Mouse (Mus musculus): ENCODE data around the gene Bckdha. TPM values are rescaled to one million over a fixed set of nuclear protein-coding genes. Genes with fewer than 3 reads are reported as not detected.

Bckdha gene
- polyA plus RNA-seq, 1 experiment from 2014 or later, result 43.2 TPM

DNA sequence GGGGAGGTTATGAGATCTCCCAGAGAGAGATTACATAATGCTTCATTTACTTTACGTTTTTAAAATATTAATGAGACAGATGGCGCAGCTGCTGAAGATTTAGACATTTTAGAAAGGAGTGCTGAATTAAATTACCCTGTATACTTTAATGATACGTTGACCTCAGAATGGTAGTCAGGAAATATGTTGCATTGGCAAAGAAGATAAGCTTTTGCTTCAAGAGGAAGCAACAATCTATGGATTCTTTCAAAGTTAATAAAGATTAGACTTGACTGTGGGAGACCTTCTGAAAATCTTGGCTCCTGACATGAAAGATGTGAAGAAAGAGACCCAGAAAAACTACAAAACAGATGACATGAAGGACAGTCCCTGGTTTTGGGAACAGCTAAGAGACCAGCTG lies 64.9 kb downstream of the Bckdha start:
- no peak for DNase-seq (ENCODE audit: low spot score)
- no peak for ATAC-seq (ENCODE audit: insufficient read depth, low FRiP score, low TSS enrichment)
- no peaks in the 10 kb centered on the region for H3K4me1 ChIP-seq (ENCODE audit: control insufficient read depth, insufficient read depth, low read length)
- no peak overlapping the region for H3K4me3 ChIP-seq (ENCODE audit: low read depth, low read length)
- H3K27ac ChIP-seq (ENCODE audit: low read depth, low read length), result no peak overlapping the region
- no peak overlapping the region for H3K4me2 ChIP-seq (ENCODE audit: low read depth)
- H3K27me3 ChIP-seq (ENCODE audit: control insufficient read depth, insufficient read depth, low read length), result no peaks in the 10 kb centered on the region
- H3K9ac ChIP-seq (ENCODE audit: low read length), result no peak overlapping the region
- H3K9me3 ChIP-seq (ENCODE audit: control insufficient read depth, low read length), result no peaks in the 10 kb centered on the region
- 88% methylated on average over 3 of the region's 3 CpGs for WGBS
- no peaks in the 10 kb centered on the region for H3K36me3 ChIP-seq (ENCODE audit: control insufficient read depth, insufficient read depth, low read length)

DNA sequence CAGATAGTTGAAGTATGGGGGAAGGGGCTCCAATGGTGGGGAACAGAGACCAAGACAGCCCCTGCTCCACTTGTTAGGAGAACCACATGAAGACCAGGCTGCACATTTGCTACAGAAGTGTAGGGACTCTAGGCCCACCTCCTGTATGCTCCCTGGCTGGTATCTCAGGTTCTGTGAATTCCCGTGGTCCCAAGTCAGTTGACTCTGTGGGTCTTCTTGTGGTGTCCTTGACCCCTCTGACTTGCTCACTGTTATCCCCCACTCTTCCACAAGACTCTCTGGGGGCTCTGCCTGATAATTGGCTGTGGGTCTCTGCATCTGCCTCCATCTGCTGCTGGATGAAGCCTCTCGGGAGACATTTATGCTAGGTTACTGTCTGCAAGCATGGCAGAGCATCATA lies 67.6 kb downstream of the Bckdha start:
- no peaks in the 10 kb centered on the region for H3K27me3 ChIP-seq (ENCODE audit: control insufficient read depth, insufficient read depth, low read length)
- H3K4me2 ChIP-seq (ENCODE audit: low read depth), result no peak overlapping the region
- 82% methylated on average over 2 of the region's 2 CpGs for WGBS
- H3K27ac ChIP-seq (ENCODE audit: low read depth, low read length), result no peak overlapping the region
- H3K9ac ChIP-seq (ENCODE audit: low read length), result no peak overlapping the region
- no peaks in the 10 kb centered on the region for H3K36me3 ChIP-seq (ENCODE audit: control insufficient read depth, insufficient read depth, low read length)
- H3K4me1 ChIP-seq (ENCODE audit: control insufficient read depth, insufficient read depth, low read length), result no peaks in the 10 kb centered on the region
- ATAC-seq (ENCODE audit: insufficient read depth, low FRiP score, low TSS enrichment) (no peak), DNase-seq (ENCODE audit: low spot score) (no peak)
- H3K4me3 ChIP-seq (ENCODE audit: low read depth, low read length), result no peak overlapping the region
- no peaks in the 10 kb centered on the region for H3K9me3 ChIP-seq (ENCODE audit: control insufficient read depth, low read length)

DNA sequence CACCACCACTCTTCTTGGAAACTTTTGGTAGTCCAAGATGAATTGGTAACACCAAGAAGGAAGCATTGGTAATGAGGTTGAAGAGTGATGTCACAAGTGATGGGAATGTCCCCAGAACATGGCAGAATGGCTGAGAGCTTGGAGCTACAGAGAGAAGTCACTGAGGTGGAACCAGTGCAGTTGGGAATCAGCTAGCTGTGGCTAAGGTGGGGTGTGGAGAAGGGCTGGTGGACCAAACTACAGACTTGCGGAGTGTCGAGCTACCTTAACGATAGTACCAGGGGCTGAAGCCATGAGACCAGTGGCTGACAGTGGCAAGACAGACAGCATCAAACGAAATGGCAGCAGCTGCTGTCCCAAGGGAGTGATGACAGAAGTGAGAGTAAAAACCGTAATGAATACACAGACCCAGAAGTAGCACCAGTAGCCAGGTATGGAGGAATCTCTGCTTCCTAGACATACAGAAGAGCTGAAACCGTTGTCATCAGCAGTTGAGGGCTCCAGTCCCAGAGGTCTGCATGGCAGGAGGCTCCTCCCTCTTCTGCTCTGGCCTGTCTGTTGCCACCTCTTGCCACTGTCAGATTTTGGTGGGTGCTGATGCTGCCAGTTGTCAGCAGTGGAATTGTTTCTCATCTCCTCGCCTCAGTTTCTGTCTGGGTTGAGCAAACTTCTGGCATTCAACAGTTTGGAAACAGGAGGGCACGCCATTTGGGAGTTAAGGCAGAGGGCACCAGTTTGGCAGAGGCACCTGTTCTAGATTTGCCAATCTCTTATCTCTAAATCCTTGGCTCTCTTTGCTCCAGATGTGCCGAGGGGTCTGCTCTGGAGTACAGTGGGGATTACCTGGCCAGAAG lies 73.2 kb downstream of the Bckdha start:
- Histone ChIP-seq H3K4me2 (ENCODE audit: low read depth) (no peak overlapping the region), H3K36me3 (ENCODE audit: control insufficient read depth, insufficient read depth, low read length) (no peaks in the 10 kb centered on the region), H3K27me3 (ENCODE audit: control insufficient read depth, insufficient read depth, low read length) (no peaks in the 10 kb centered on the region), H3K27ac (ENCODE audit: low read depth, low read length) (no peak overlapping the region), H3K4me3 (ENCODE audit: low read depth, low read length) (no peak overlapping the region), H3K9ac (ENCODE audit: low read length) (no peak overlapping the region), H3K4me1 (ENCODE audit: control insufficient read depth, insufficient read depth, low read length) (no peaks in the 10 kb centered on the region), H3K9me3 (ENCODE audit: control insufficient read depth, low read length) (no peaks in the 10 kb centered on the region)
- 83% methylated on average over 9 of the region's 9 CpGs for WGBS
- no peak for ATAC-seq (ENCODE audit: insufficient read depth, low FRiP score, low TSS enrichment)
- no peak for DNase-seq (ENCODE audit: low spot score)

DNA sequence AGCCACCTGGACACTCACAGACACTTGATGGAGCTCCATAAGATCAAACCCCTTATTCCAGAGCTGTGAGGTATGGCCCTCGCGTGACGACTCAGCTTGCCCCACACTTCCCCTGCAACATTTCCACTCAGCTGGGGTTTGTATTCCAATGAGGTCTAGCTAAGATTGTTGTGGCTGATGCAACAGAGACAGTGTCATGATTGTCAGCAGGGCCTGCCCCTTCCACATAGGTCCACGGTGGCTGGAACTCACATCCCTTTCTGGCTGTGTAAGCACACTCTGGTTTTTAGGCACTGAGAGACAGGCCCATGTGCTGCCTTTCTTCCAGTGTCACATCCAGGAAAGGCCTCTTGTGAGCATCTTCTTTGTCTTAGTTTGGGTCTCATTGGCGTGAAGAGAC lies 74.1 kb downstream of the Bckdha start:
- no peak overlapping the region for H3K9ac ChIP-seq (ENCODE audit: low read length)
- ATAC-seq (ENCODE audit: insufficient read depth, low FRiP score, low TSS enrichment) (no peak), DNase-seq (ENCODE audit: low spot score) (no peak)
- no peak overlapping the region for H3K4me3 ChIP-seq (ENCODE audit: low read depth, low read length)
- WGBS, result 85% methylated on average over 5 of the region's 5 CpGs
- H3K36me3 ChIP-seq (ENCODE audit: control insufficient read depth, insufficient read depth, low read length), result no peaks in the 10 kb centered on the region
- H3K4me1 ChIP-seq (ENCODE audit: control insufficient read depth, insufficient read depth, low read length), result no peaks in the 10 kb centered on the region
- H3K4me2 ChIP-seq (ENCODE audit: low read depth), result no peak overlapping the region
- no peaks in the 10 kb centered on the region for H3K9me3 ChIP-seq (ENCODE audit: control insufficient read depth, low read length)
- no peak overlapping the region for H3K27ac ChIP-seq (ENCODE audit: low read depth, low read length)
- H3K27me3 ChIP-seq (ENCODE audit: control insufficient read depth, insufficient read depth, low read length), result no peaks in the 10 kb centered on the region

DNA sequence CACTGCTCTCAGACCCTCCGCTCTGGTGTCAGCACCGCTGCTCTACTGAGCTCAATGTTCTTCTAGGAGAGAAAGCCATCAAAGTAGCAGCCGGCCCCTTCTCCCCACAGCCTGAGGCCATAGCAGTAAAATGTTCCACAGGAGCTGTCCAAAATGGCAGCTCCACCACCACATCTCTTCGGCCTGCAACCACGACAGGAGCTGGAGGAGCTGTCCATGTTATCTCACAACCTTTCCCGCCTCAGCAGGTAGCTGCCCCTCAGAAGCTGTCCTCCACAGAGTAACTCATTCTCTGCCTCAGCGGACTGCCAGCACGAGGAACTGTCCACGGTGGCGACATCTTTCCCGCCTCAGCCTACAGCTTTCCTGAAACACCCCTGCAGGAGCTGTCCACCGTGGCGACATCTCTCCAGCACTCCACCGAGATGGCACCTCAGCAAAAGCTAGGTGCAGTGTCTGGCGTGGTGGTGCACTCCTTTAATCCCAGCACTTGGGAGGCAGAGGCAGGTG lies 76.4 kb downstream of the Bckdha start:
- no peak overlapping the region for H3K4me2 ChIP-seq (ENCODE audit: low read depth)
- no peaks in the 10 kb centered on the region for H3K9me3 ChIP-seq (ENCODE audit: control insufficient read depth, low read length)
- H3K27ac ChIP-seq (ENCODE audit: low read depth, low read length), result no peak overlapping the region
- no peak overlapping the region for H3K4me3 ChIP-seq (ENCODE audit: low read depth, low read length)
- no peaks in the 10 kb centered on the region for H3K36me3 ChIP-seq (ENCODE audit: control insufficient read depth, insufficient read depth, low read length)
- ATAC-seq (ENCODE audit: insufficient read depth, low FRiP score, low TSS enrichment), result no peak
- WGBS, result 89% methylated on average over 15 of the region's 15 CpGs
- H3K9ac ChIP-seq (ENCODE audit: low read length), result no peak overlapping the region
- DNase-seq (ENCODE audit: low spot score), result no peak
- no peaks in the 10 kb centered on the region for H3K4me1 ChIP-seq (ENCODE audit: control insufficient read depth, insufficient read depth, low read length)
- no peaks in the 10 kb centered on the region for H3K27me3 ChIP-seq (ENCODE audit: control insufficient read depth, insufficient read depth, low read length)

Other genes with a start within 250 kb of the Bckdha start
- gene Cxcl17, start 246.1 kb downstream of the Bckdha start, polyA plus RNA-seq (2014; fragmentation: Nextera tagmentation; extraction: Ambion mirVana), result 0.34 TPM in 1 of 2 replicates, not detected in the other
- 1.0 and 1.2 TPM in 2 replicates for gene Ceacam1, start 181.4 kb downstream of the Bckdha start, polyA plus RNA-seq (2014; fragmentation: Nextera tagmentation; extraction: Ambion mirVana)
- not detected in 2 replicates for gene Ceacam2, start 119.1 kb downstream of the Bckdha start, polyA plus RNA-seq (2014; fragmentation: Nextera tagmentation; extraction: Ambion mirVana)
- not detected in 2 replicates for gene Erich4, start 43.1 kb downstream of the Bckdha start, polyA plus RNA-seq (2014; fragmentation: Nextera tagmentation; extraction: Ambion mirVana)
- gene Dmac2, start 39.6 kb downstream of the Bckdha start, polyA plus RNA-seq (2014; fragmentation: Nextera tagmentation; extraction: Ambion mirVana), result 22.4 and 23.2 TPM in 2 replicates
- gene B3gnt8, start 32.3 kb downstream of the Bckdha start, polyA plus RNA-seq (2014; fragmentation: Nextera tagmentation; extraction: Ambion mirVana), result 0.88 and 1.7 TPM in 2 replicates
- 49.8 and 54.4 TPM in 2 replicates for gene Exosc5, start 183 bp upstream of the Bckdha start, polyA plus RNA-seq (2014; fragmentation: Nextera tagmentation; extraction: Ambion mirVana)
- 1.6 and 1.7 TPM in 2 replicates for gene Tmem91, start 16.2 kb upstream of the Bckdha start, polyA plus RNA-seq (2014; fragmentation: Nextera tagmentation; extraction: Ambion mirVana)
- gene B9d2, start 21.8 kb upstream of the Bckdha start, polyA plus RNA-seq (2014; fragmentation: Nextera tagmentation; extraction: Ambion mirVana), result 33.4 and 37.2 TPM in 2 replicates
- 1.2 and 1.6 TPM in 2 replicates for gene Tgfb1, start 28.0 kb upstream of the Bckdha start, polyA plus RNA-seq (2014; fragmentation: Nextera tagmentation; extraction: Ambion mirVana)
- gene Ccdc97, start 60.1 kb upstream of the Bckdha start, polyA plus RNA-seq (2014; fragmentation: Nextera tagmentation; extraction: Ambion mirVana), result 35.7 and 39.5 TPM in 2 replicates
- gene Hnrnpul1, start 95.8 kb upstream of the Bckdha start, polyA plus RNA-seq (2014; fragmentation: Nextera tagmentation; extraction: Ambion mirVana), result 70.2 and 74.4 TPM in 2 replicates
- gene Axl, start 129.7 kb upstream of the Bckdha start, polyA plus RNA-seq (2014; fragmentation: Nextera tagmentation; extraction: Ambion mirVana), result 29.9 and 33.7 TPM in 2 replicates
- gene Cyp2s1, start 157.9 kb upstream of the Bckdha start, polyA plus RNA-seq (2014; fragmentation: Nextera tagmentation; extraction: Ambion mirVana), result 3.2 and 3.3 TPM in 2 replicates
- not detected in 2 replicates for gene Cyp2b10, start 238.6 kb upstream of the Bckdha start, polyA plus RNA-seq (2014; fragmentation: Nextera tagmentation; extraction: Ambion mirVana)